Mouse (Mus musculus): ENCODE results near the gene Dock3. TPM values are rescaled to one million over a fixed set of nuclear protein-coding genes. Genes with fewer than 3 reads are reported as not detected.

The Dock3 gene
- polyA plus RNA-seq (2012; rRNA removed) = 21.8 and 23.2 TPM in 2 replicates

GRCm38 (mm10) chr9:107231539-107232139, at the start of gene Dock3:
Dock3 (minus strand) TSS chr9:107231909.
- Histone ChIP-seq H3K4me1 (ENCODE audit: control insufficient read depth, insufficient read depth, low read length) (no peaks in the 10 kb centered on the region), H3K27me3 (ENCODE audit: control insufficient read depth, insufficient read depth, low read length) (no peaks in the 10 kb centered on the region), H3K36me3 (ENCODE audit: control insufficient read depth, insufficient read depth, low read length) (no peaks in the 10 kb centered on the region), H3K4me3 (ENCODE audit: control insufficient read depth, low read depth, low read length) (peak within 1 kb of the TSS; percentile 86), H3K27ac (ENCODE audit: control insufficient read depth, insufficient read depth, low read depth, low read length) (peak within 1 kb of the TSS; percentile 67)
- peak; percentile 64; the same call in 1 of the 2 replicates for TF ChIP-seq POLR2A (IDR thresholded peaks at IDR 0.05; ENCODE audit: control insufficient read depth, low read depth, low read length)
- no peak for TF ChIP-seq CTCF (IDR thresholded peaks at IDR 0.05; ENCODE audit: control insufficient read depth, insufficient read depth, insufficient replicate concordance, low read depth, low read length)

DNA sequence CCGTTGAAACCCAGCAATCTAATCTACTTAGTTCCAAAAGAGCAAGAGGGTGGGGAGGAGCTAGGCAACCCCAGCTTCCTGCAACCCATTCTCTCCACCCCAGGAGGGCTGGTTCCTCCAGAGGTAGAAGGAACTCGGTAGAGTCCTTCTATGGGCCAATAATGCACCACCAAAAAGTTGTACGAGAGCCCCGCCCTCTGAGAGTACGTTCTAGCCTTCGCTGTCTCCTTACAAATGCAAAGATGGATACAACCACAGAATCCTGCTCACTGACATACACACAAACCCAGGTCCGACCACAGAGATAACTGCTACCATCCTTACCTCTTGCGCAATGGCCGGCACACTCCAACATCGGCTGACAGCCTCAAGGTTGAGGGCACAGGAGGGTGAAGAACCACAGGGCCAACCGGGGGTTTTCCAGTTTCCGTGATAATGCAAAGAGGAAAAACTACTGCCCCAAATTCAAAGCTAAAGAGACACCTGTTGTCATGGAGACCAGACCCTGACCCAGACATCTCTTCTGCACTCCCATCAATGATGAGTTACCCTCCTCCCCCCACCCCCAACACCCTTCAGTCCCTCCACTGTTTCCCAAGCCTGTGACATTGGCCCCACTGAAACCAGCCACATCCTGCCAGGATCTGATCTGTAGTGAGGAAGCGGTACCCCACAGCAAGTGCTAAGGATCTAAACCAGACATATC, 48.8 kb upstream of the Dock3 start:
- H3K4me3 ChIP-seq (ENCODE audit: control insufficient read depth, low read depth, low read length) = no peak overlapping the region
- no peaks in the 10 kb centered on the region for H3K36me3 ChIP-seq (ENCODE audit: control insufficient read depth, insufficient read depth, low read length)
- no peaks in the 10 kb centered on the region for H3K27me3 ChIP-seq (ENCODE audit: control insufficient read depth, insufficient read depth, low read length)
- H3K4me1 ChIP-seq (ENCODE audit: control insufficient read depth, insufficient read depth, low read length) = no peaks in the 10 kb centered on the region; the same call in 1 of the 2 replicates
- H3K27ac ChIP-seq (ENCODE audit: control insufficient read depth, insufficient read depth, low read depth, low read length) = no peak overlapping the region
- TF ChIP-seq POLR2A (IDR thresholded peaks at IDR 0.05; ENCODE audit: control insufficient read depth, low read depth, low read length) (no peak), CTCF (IDR thresholded peaks at IDR 0.05; ENCODE audit: control insufficient read depth, insufficient read depth, insufficient replicate concordance, low read depth, low read length) (no peak)

- TF ChIP-seq CTCF (IDR thresholded peaks at IDR 0.05; ENCODE audit: control insufficient read depth, insufficient read depth, insufficient replicate concordance, low read depth, low read length) (no peak), POLR2A (IDR thresholded peaks at IDR 0.05; ENCODE audit: control insufficient read depth, low read depth, low read length) (no peak)
- Histone ChIP-seq H3K4me3 (ENCODE audit: control insufficient read depth, low read depth, low read length) (no peak overlapping the region), H3K27me3 (ENCODE audit: control insufficient read depth, insufficient read depth, low read length) (no peaks in the 10 kb centered on the region)
Observed at GRCm38 (mm10) chr9:107279378-107280321, 47.9 kb upstream of the Dock3 start.

GRCm38 (mm10) chr9:107278527-107279377, 47.0 kb upstream of the Dock3 start:
- Histone ChIP-seq H3K36me3 (ENCODE audit: control insufficient read depth, insufficient read depth, low read length) (no peaks in the 10 kb centered on the region), H3K27ac (ENCODE audit: control insufficient read depth, insufficient read depth, low read depth, low read length) (no peak overlapping the region), H3K4me1 (ENCODE audit: control insufficient read depth, insufficient read depth, low read length) (no peaks in the 10 kb centered on the region; the same call in 1 of the 2 replicates), H3K4me3 (ENCODE audit: control insufficient read depth, low read depth, low read length) (no peak overlapping the region), H3K27me3 (ENCODE audit: control insufficient read depth, insufficient read depth, low read length) (no peaks in the 10 kb centered on the region)
- TF ChIP-seq CTCF (IDR thresholded peaks at IDR 0.05; ENCODE audit: control insufficient read depth, insufficient read depth, insufficient replicate concordance, low read depth, low read length) = no peak
- TF ChIP-seq POLR2A (IDR thresholded peaks at IDR 0.05; ENCODE audit: control insufficient read depth, low read depth, low read length) = no peak

More at GRCm38 (mm10) chr9:107279378-107280321, 47.9 kb upstream of the Dock3 start:
- no peaks in the 10 kb centered on the region; the same call in 1 of the 2 replicates for H3K4me1 ChIP-seq (ENCODE audit: control insufficient read depth, insufficient read depth, low read length)
- H3K36me3 ChIP-seq (ENCODE audit: control insufficient read depth, insufficient read depth, low read length) = no peaks in the 10 kb centered on the region
- no peak overlapping the region for H3K27ac ChIP-seq (ENCODE audit: control insufficient read depth, insufficient read depth, low read depth, low read length)

DNA sequence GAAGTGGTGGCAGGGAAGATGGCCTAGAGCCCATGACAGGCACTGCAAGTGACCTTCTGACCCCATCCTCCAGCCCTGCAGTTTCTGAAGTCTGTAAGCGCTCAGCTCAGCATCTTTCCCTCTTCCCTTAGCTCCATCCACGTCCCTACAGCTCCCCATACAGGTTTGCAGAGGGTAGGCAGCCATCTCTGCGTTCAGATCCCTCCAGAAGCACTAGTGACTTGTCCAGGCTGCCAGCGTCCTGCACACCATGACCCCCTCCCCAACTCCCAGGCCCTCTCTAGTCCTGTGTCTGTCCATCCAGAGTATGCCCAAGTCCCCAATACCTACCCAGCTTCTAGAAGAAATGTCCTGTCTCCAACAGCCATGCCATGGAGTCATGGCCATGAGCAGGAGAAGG, 46.4 kb upstream of the Dock3 start:
- Histone ChIP-seq H3K27me3 (ENCODE audit: control insufficient read depth, insufficient read depth, low read length) (no peaks in the 10 kb centered on the region), H3K4me3 (ENCODE audit: control insufficient read depth, low read depth, low read length) (no peak overlapping the region), H3K4me1 (ENCODE audit: control insufficient read depth, insufficient read depth, low read length) (no peaks in the 10 kb centered on the region; the same call in 1 of the 2 replicates), H3K27ac (ENCODE audit: control insufficient read depth, insufficient read depth, low read depth, low read length) (no peak overlapping the region), H3K36me3 (ENCODE audit: control insufficient read depth, insufficient read depth, low read length) (no peaks in the 10 kb centered on the region)
- TF ChIP-seq CTCF (IDR thresholded peaks at IDR 0.05; ENCODE audit: control insufficient read depth, insufficient read depth, insufficient replicate concordance, low read depth, low read length) (no peak), POLR2A (IDR thresholded peaks at IDR 0.05; ENCODE audit: control insufficient read depth, low read depth, low read length) (no peak)

- Histone ChIP-seq H3K27me3 (ENCODE audit: control insufficient read depth, insufficient read depth, low read length) (no peaks in the 10 kb centered on the region), H3K27ac (ENCODE audit: control insufficient read depth, insufficient read depth, low read depth, low read length) (no peak overlapping the region), H3K36me3 (ENCODE audit: control insufficient read depth, insufficient read depth, low read length) (no peaks in the 10 kb centered on the region), H3K4me1 (ENCODE audit: control insufficient read depth, insufficient read depth, low read length) (no peaks in the 10 kb centered on the region; the same call in 1 of the 2 replicates), H3K4me3 (ENCODE audit: control insufficient read depth, low read depth, low read length) (no peak overlapping the region)
- no peak for TF ChIP-seq POLR2A (IDR thresholded peaks at IDR 0.05; ENCODE audit: control insufficient read depth, low read depth, low read length)
- no peak for TF ChIP-seq CTCF (IDR thresholded peaks at IDR 0.05; ENCODE audit: control insufficient read depth, insufficient read depth, insufficient replicate concordance, low read depth, low read length)
Observed at GRCm38 (mm10) chr9:107277603-107278002, 45.9 kb upstream of the Dock3 start.

All from testis, adult 2 months (tissue).